Mouse (Mus musculus) G1E (cell line): Measurements from ENCODE around the gene Hdac4. TPM values are rescaled to one million over a fixed set of nuclear protein-coding genes. Genes with fewer than 3 reads are reported as not detected.

Source experiments
- ATAC-seq: 2 replicates; pipeline ENCODE4 v1.8.0; 2016; ENCODE audit warnings: mild to moderate bottlenecking; ENCODE audit not compliant: insufficient number of reproducible peaks, poor library complexity, low FRiP score, severe bottlenecking; ENCODE audit errors: extremely low read depth
- DNase-seq: peaks from one replicate; pipeline ENCODE4 v3.0.0; 2012; ENCODE audit warnings: low spot score
- H3K27me3 ChIP-seq: 2 replicates; pipeline ENCODE4 v1.6.1; 2012; ENCODE audit warnings: mild to moderate bottlenecking, low read length, inconsistent platforms; ENCODE audit not compliant: insufficient read depth
- H3K36me3 ChIP-seq: replicated peaks from 2 replicates; pipeline ENCODE3; 2012; ENCODE audit warnings: mild to moderate bottlenecking, inconsistent platforms
- H3K4me1 ChIP-seq: 2 replicates; pipeline ENCODE4 v1.6.1; 2012; ENCODE audit warnings: low read depth, low read length, inconsistent platforms, mixed read lengths; ENCODE audit not compliant: insufficient read depth
- H3K4me3 ChIP-seq: 2 replicates; pipeline ENCODE4 v1.5.1; 2012; ENCODE audit warnings: low read depth, mild to moderate bottlenecking, inconsistent platforms, low read length, moderate library complexity, mixed read lengths
- H3K9me3 ChIP-seq: replicated peaks from 2 replicates; pipeline ENCODE4 v1.6.1; 2012; ENCODE audit warnings: inconsistent platforms
- CTCF ChIP-seq: IDR thresholded peaks from 2 replicates; pipeline ENCODE4 v1.5.1; 2012; ENCODE audit warnings: low read depth, low read length, inconsistent platforms, mixed read lengths
- GATA1 ChIP-seq: IDR thresholded peaks from 2 replicates; pipeline ENCODE4 v1.6.1; 2012; ENCODE audit warnings: borderline replicate concordance, low read length, inconsistent platforms, mixed read lengths
- GATA2 ChIP-seq: IDR thresholded peaks from 2 replicates; pipeline ENCODE4 v1.6.1; 2012; ENCODE audit warnings: low read depth, low read length, inconsistent platforms, borderline replicate concordance
- POLR2AphosphoS5 ChIP-seq: IDR thresholded peaks from 2 replicates; pipeline ENCODE4 v1.6.1; 2012; ENCODE audit warnings: low read depth, low read length, inconsistent platforms; ENCODE audit not compliant: insufficient replicate concordance
- TAL1 ChIP-seq: conservative IDR thresholded peaks from 2 replicates; pipeline ENCODE4 v1.6.1; 2012; ENCODE audit warnings: low read depth, low read length, inconsistent platforms, mixed read lengths
- polyA plus RNA-seq: library from polyadenylated mRNA; stranded (reverse); fragments of >175 nt; gene quantifications from 2 replicates; pipeline ENCODE4 v1.2.3, GENCODE M21; 2012
- total RNA-seq, 2 experiments: library from RNA; stranded (forward) in 1 of 2; stranded (reverse) in 1 of 2; fragments of 200-1000 nt in 1 of 2; fragments of >200 nt in 1 of 2; fragmentation: Nextera tagmentation in 1 of 2; gene quantifications; 2 replicates each; pipeline ENCODE4 v1.2.3; 2014 to 2017

Gene Hdac4
- total and polyA plus RNA-seq, 3 experiments: 15.0 to 27.2 (median 19.7) TPM

- DNase-seq (no peak), ATAC-seq (no peak)
- Histone ChIP-seq H3K36me3 (peaks cover 100% of the 10 kb centered on the region), H3K4me3 (no peak overlapping the region), H3K27me3 (no peaks in the 10 kb centered on the region), H3K9me3 (no peaks in the 10 kb centered on the region), H3K4me1 (no peaks in the 10 kb centered on the region)
- TF ChIP-seq GATA2 (no peak), TAL1 (no peak), POLR2AphosphoS5 (no peak), CTCF (no peak), GATA1 (no peak)
Measured at GRCm38 (mm10) chr1:91961231-91961630, 234.3 kb downstream of the Hdac4 start.

GRCm38 (mm10) chr1:91959891-91960290 is 235.6 kb downstream of the Hdac4 start:
- no peak for DNase-seq
- peaks cover 100% of the 10 kb centered on the region for H3K36me3 ChIP-seq
- no peak for TF ChIP-seq TAL1
- TF ChIP-seq GATA1: no peak
- TF ChIP-seq CTCF: no peak
- no peak for TF ChIP-seq POLR2AphosphoS5
- TF ChIP-seq GATA2: no peak
- no peak overlapping the region for H3K4me3 ChIP-seq
- ATAC-seq: no peak
- H3K4me1 ChIP-seq: no peaks in the 10 kb centered on the region
- no peaks in the 10 kb centered on the region for H3K27me3 ChIP-seq
- no peaks in the 10 kb centered on the region for H3K9me3 ChIP-seq

- DNase-seq (no peak), ATAC-seq (no peak)
- Histone ChIP-seq H3K27me3 (no peaks in the 10 kb centered on the region), H3K9me3 (no peaks in the 10 kb centered on the region), H3K4me1 (no peaks in the 10 kb centered on the region), H3K4me3 (no peak overlapping the region), H3K36me3 (peaks cover 98% of the 10 kb centered on the region)
- TF ChIP-seq GATA1 (no peak), CTCF (no peak), TAL1 (no peak), POLR2AphosphoS5 (no peak), GATA2 (no peak)
Measured at GRCm38 (mm10) chr1:91959044-91959443, 236.5 kb downstream of the Hdac4 start.

GRCm38 (mm10) chr1:91956229-91956628 is 239.3 kb downstream of the Hdac4 start:
- H3K9me3 ChIP-seq: no peaks in the 10 kb centered on the region
- peaks cover 98% of the 10 kb centered on the region for H3K36me3 ChIP-seq
- DNase-seq (no peak), ATAC-seq (no peak)
- H3K4me3 ChIP-seq: no peak overlapping the region
- H3K4me1 ChIP-seq: no peaks in the 10 kb centered on the region
- TF ChIP-seq TAL1 (no peak), GATA1 (no peak), GATA2 (no peak), CTCF (no peak), POLR2AphosphoS5 (no peak)
- no peaks in the 10 kb centered on the region for H3K27me3 ChIP-seq

- H3K4me1 ChIP-seq: no peaks in the 10 kb centered on the region
- no peak for TF ChIP-seq POLR2AphosphoS5
- no peak for TF ChIP-seq CTCF
- TF ChIP-seq TAL1: no peak
- TF ChIP-seq GATA2: no peak
- TF ChIP-seq GATA1: no peak
- DNase-seq (no peak), ATAC-seq (no peak)
- no peaks in the 10 kb centered on the region for H3K9me3 ChIP-seq
- peaks cover 96% of the 10 kb centered on the region for H3K36me3 ChIP-seq
- no peaks in the 10 kb centered on the region for H3K27me3 ChIP-seq
- H3K4me3 ChIP-seq: no peak overlapping the region
Measured at GRCm38 (mm10) chr1:91954954-91955353, 240.5 kb downstream of the Hdac4 start.

GRCm38 (mm10) chr1:91952912-91953311 is 242.6 kb downstream of the Hdac4 start:
- H3K36me3 ChIP-seq: peaks cover 95% of the 10 kb centered on the region
- no peaks in the 10 kb centered on the region for H3K27me3 ChIP-seq
- no peak for TF ChIP-seq TAL1
- TF ChIP-seq CTCF: no peak
- H3K4me1 ChIP-seq: no peaks in the 10 kb centered on the region
- H3K4me3 ChIP-seq: no peak overlapping the region
- DNase-seq: no peak
- no peaks in the 10 kb centered on the region for H3K9me3 ChIP-seq
- no peak for ATAC-seq

- H3K27me3 ChIP-seq: no peaks in the 10 kb centered on the region
- ATAC-seq (no peak), DNase-seq (no peak)
- no peak overlapping the region for H3K4me3 ChIP-seq
- no peaks in the 10 kb centered on the region for H3K9me3 ChIP-seq
- peaks cover 97% of the 10 kb centered on the region for H3K36me3 ChIP-seq
- H3K4me1 ChIP-seq: no peaks in the 10 kb centered on the region
- TF ChIP-seq POLR2AphosphoS5 (no peak), TAL1 (no peak), GATA2 (no peak)
Measured at GRCm38 (mm10) chr1:91947441-91947840, 248.1 kb downstream of the Hdac4 start.
